Mouse (Mus musculus) heart, embryonic 11.5 days (tissue): Measurements from ENCODE around the gene Map3k21. TPM values are rescaled to one million over a fixed set of nuclear protein-coding genes. Genes with fewer than 3 reads are reported as not detected.
A peak's percentile ranks its signal among the peaks of the same experiment; 100 is the strongest.

Experiments
- ATAC-seq: fragments of 200-750 bp; cut with Nextera tagmentation; replicated peaks from 2 replicates; pipeline ENCODE4 v1.8.0; 2017; ENCODE audit warnings: moderate library complexity; ENCODE audit not compliant: insufficient number of reproducible peaks, low FRiP score, low TSS enrichment
- H3K27ac ChIP-seq: fragments of 300-500 bp; sonication (generic); 2 replicates; pipeline ENCODE4 v1.5.1; 2014; ENCODE audit warnings: mild to moderate bottlenecking, low read depth, low read length
- H3K27me3 ChIP-seq: fragments of 300-500 bp; sonication (generic); 2 replicates; pipeline ENCODE4 v1.6.1; 2014; ENCODE audit warnings: mild to moderate bottlenecking, low read length, mixed read lengths; ENCODE audit not compliant: control insufficient read depth, insufficient read depth
- H3K36me3 ChIP-seq: fragments of 300-500 bp; sonication (generic); 2 replicates; pipeline ENCODE4 v1.6.1; 2014; ENCODE audit warnings: mild to moderate bottlenecking, low read length, moderate library complexity, mixed read lengths; ENCODE audit not compliant: control insufficient read depth, insufficient read depth
- H3K4me1 ChIP-seq: fragments of 300-500 bp; sonication (generic); 2 replicates; pipeline ENCODE4 v1.6.1; 2014; ENCODE audit warnings: low read length; ENCODE audit not compliant: control insufficient read depth, insufficient read depth
- H3K4me2 ChIP-seq: fragments of 300-500 bp; sonication (generic); 2 replicates; pipeline ENCODE4 v1.6.1; 2014; ENCODE audit warnings: mild to moderate bottlenecking, moderate library complexity
- H3K4me3 ChIP-seq: fragments of 300-500 bp; sonication (generic); 2 replicates; pipeline ENCODE4 v1.5.1; 2014; ENCODE audit warnings: low read depth, low read length
- H3K9ac ChIP-seq: fragments of 300-500 bp; sonication (generic); 2 replicates; pipeline ENCODE4 v1.6.1; 2014; ENCODE audit warnings: mild to moderate bottlenecking, low read depth, low read length, moderate library complexity
- H3K9me3 ChIP-seq: fragments of 300-500 bp; sonication (generic); replicated peaks from 2 replicates; pipeline ENCODE4 v1.6.1; 2016; ENCODE audit warnings: low read length; ENCODE audit not compliant: control insufficient read depth
- WGBS: fragments of 180-500 bp; shearing (Covaris S2); extraction: QIAGEN DNeasy Blood & Tissue Kit; methylation state at CpG from one replicate; pipeline ENCODE4 v1.1.7; 2014; ENCODE audit not compliant: insufficient replicate concordance; 5-methylcytosine and 5-hydroxymethylcytosine counted together
- polyA plus RNA-seq: library from polyadenylated mRNA; unstranded; fragments of >200 nt; fragmentation: Nextera tagmentation; extraction: Ambion mirVana; gene quantifications from 2 replicates; pipeline ENCODE4 v1.2.1, GENCODE M21; 2014

Gene Map3k21
- polyA plus RNA-seq, 1 experiment from 2014 or later, result 0.06 TPM

DNA sequence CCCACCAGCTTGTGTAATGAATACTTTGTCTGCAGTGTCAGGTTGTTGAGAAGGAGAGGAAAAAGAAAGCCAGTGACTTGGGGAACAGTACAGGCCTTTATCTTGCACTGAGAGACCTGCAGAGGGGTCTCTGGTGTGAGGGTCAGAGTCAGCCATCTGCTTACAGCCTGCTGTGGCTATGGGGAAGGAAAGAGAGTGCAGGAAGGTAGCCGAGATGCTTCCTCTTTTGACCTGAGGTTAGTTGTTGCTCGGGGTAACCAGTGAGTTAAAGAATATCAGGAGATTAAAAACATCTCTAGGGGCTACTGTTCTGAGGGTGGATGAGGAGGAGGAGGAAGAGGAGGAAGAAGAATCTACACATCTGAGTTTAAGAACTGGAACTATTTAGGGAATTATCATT is 77.7 kb downstream of the Map3k21 start:
- Histone ChIP-seq H3K27ac (no peak overlapping the region), H3K4me3 (no peak overlapping the region), H3K9ac (no peak overlapping the region), H3K27me3 (peaks cover 12% of the 10 kb centered on the region), H3K9me3 (no peaks in the 10 kb centered on the region), H3K4me1 (no peaks in the 10 kb centered on the region), H3K4me2 (no peak overlapping the region), H3K36me3 (no peaks in the 10 kb centered on the region)
- ATAC-seq, result no peak
- 44% methylated on average over 2 of the region's 2 CpGs for WGBS

GRCm38 (mm10) chr8:125993636-125994035 is 83.4 kb downstream of the Map3k21 start:
- no peaks in the 10 kb centered on the region for H3K4me1 ChIP-seq
- no peak for ATAC-seq
- H3K36me3 ChIP-seq, result no peaks in the 10 kb centered on the region
- no peak overlapping the region for H3K27ac ChIP-seq
- no peak overlapping the region for H3K9ac ChIP-seq
- no peak overlapping the region for H3K4me2 ChIP-seq
- no peaks in the 10 kb centered on the region for H3K9me3 ChIP-seq
- 61% methylated on average over 9 of the region's 9 CpGs for WGBS
- H3K4me3 ChIP-seq, result no peak overlapping the region
- H3K27me3 ChIP-seq, result peaks cover 65% of the 10 kb centered on the region

DNA sequence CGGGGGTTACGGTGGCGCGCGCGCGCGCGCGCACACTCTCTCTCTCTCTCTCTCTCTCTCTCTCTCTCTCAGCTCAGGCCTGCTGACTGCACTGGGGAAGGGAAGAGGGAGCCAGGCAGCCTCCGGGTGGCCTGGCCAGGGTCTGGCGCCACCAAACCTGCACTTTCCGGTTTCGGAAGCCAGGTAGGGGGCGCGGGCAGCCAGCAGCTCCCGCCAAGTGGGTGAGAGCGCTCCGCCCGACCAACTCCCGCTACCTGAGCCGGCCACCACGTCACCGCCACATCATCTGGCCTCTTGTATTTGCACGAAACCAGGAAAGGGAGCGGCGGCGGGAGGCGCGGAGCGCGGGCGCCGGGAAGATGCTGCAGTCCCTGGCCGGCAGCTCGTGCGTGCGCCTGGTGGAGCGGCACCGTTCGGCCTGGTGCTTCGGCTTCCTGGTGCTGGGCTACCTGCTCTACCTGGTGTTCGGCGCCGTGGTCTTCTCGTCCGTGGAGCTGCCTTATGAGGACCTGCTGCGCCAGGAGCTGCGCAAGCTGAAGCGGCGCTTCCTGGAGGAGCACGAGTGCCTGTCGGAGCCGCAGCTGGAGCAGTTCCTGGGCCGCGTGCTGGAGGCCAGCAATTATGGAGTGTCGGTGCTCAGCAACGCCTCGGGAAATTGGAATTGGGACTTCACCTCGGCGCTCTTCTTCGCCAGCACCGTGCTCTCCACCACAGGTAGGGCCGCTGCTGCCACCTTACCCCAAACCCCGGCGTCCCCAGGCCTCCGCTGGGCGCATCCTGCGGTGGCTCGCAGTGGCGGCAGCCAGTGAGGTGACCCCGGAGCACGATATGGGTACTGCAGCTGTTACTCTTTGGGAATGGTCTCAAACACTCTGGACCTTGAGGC is 85.1 kb downstream of the Map3k21 start, which contains the start of gene Kcnk1:
Gene Kcnk1 (plus strand): TSS at position 70 of the 886 bp plus-strand sequence.
- Histone ChIP-seq H3K4me1 (no peaks in the 10 kb centered on the region), H3K9me3 (no peaks in the 10 kb centered on the region), H3K27me3 (peaks cover 59% of the 10 kb centered on the region), H3K4me2 (peak within 1 kb of the TSS; percentile 94), H3K27ac (no peak within 1 kb of the TSS), H3K4me3 (peak within 1 kb of the TSS; percentile 57), H3K9ac (peak within 1 kb of the TSS; percentile 62), H3K36me3 (no peaks in the 10 kb centered on the region)
- WGBS, result under 1% methylated on average over 73 of the region's 73 CpGs
- no peak for ATAC-seq

GRCm38 (mm10) chr8:125996031-125996839 is 86.0 kb downstream of the Map3k21 start:
- Histone ChIP-seq H3K4me3 (peak overlapping the region; percentile 57), H3K9me3 (no peaks in the 10 kb centered on the region), H3K27me3 (peaks cover 58% of the 10 kb centered on the region), H3K4me1 (no peaks in the 10 kb centered on the region), H3K36me3 (no peaks in the 10 kb centered on the region), H3K4me2 (peak overlapping the region; percentile 94), H3K9ac (no peak overlapping the region; the same call in 1 of the 2 replicates), H3K27ac (no peak overlapping the region)
- ATAC-seq, result no peak
- WGBS, result 20% methylated on average over 14 of the region's 14 CpGs

DNA sequence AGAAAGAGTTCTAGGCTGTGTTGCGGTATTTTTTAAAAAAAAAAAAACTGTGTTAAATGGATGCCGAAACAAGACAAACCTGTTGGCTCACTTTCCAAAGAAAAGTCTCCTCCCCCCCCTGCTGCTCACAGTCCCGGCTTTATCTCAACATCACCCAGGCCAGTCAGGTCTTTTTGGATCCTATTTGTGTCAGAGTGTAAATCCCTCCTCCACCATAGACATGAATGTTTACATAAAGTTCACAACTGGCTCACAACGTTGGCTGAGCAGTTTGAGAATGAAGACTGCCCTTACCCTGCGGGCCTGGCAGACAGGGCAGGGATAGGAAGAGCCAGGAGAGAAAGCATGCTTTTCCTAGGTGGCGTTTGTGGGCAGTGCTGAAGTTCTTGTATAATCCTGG is 86.7 kb downstream of the Map3k21 start:
- no peak for ATAC-seq
- Histone ChIP-seq H3K27ac (no peak overlapping the region), H3K9me3 (no peaks in the 10 kb centered on the region), H3K36me3 (no peaks in the 10 kb centered on the region), H3K27me3 (peaks cover 58% of the 10 kb centered on the region), H3K9ac (no peak overlapping the region), H3K4me3 (no peak overlapping the region), H3K4me2 (no peak overlapping the region), H3K4me1 (no peaks in the 10 kb centered on the region)
- 27% methylated on average over 6 of the region's 6 CpGs for WGBS

Other genes starting within 250 kb of the Map3k21 start
- 6.1 and 8.1 TPM in 2 replicates for gene Map10, start 240.6 kb upstream of the Map3k21 start, polyA plus RNA-seq
- 25.3 and 29.5 TPM in 2 replicates for gene Ntpcr, start 180.5 kb upstream of the Map3k21 start, polyA plus RNA-seq
- gene Pcnx2, start 12.1 kb upstream of the Map3k21 start, polyA plus RNA-seq, result 0.06 and 0.27 TPM in 2 replicates
- 2.3 and 4.0 TPM in 2 replicates for gene Kcnk1, start 84.7 kb downstream of the Map3k21 start, polyA plus RNA-seq